Mouse (Mus musculus) liver, postnatal 0 days (tissue): Measurements from ENCODE around the gene Mov10l1. TPM values are rescaled to one million over a fixed set of nuclear protein-coding genes. Genes with fewer than 3 reads are reported as not detected.

Source experiments
- ATAC-seq: fragments of 200-750 bp; cut with Nextera tagmentation; 2 replicates; pipeline ENCODE4 v1.8.0; 2017; ENCODE audit warnings: mild to moderate bottlenecking, moderate library complexity
- DNase-seq: peaks from one replicate; pipeline ENCODE4 v3.0.0-alpha.2; 2016
- H3K27ac ChIP-seq: fragments of 300-500 bp; sonication (generic); 2 replicates; pipeline ENCODE4 v1.5.1; 2014; ENCODE audit warnings: antibody characterized with exemption, moderate library complexity, mild to moderate bottlenecking, low read depth
- H3K27me3 ChIP-seq: fragments of 300-500 bp; sonication (generic); 2 replicates; pipeline ENCODE4 v1.6.1; 2014; ENCODE audit warnings: low read length, control low read depth, mixed read lengths; ENCODE audit not compliant: insufficient read depth
- H3K36me3 ChIP-seq: fragments of 300-500 bp; sonication (generic); replicated peaks from 2 replicates; pipeline ENCODE4 v1.6.1; 2014; ENCODE audit warnings: mild to moderate bottlenecking, control low read depth, low read length, moderate library complexity, mixed read lengths; ENCODE audit not compliant: insufficient read depth
- H3K4me1 ChIP-seq: fragments of 300-500 bp; sonication (generic); 2 replicates; pipeline ENCODE4 v1.6.1; 2014; ENCODE audit warnings: antibody characterized with exemption, mild to moderate bottlenecking, control low read depth; ENCODE audit not compliant: insufficient read depth
- H3K4me2 ChIP-seq: fragments of 300-500 bp; sonication (generic); 2 replicates; pipeline ENCODE4 v1.6.1; 2014; ENCODE audit warnings: low read depth, mild to moderate bottlenecking, low read length, moderate library complexity, mixed read lengths
- H3K4me3 ChIP-seq: fragments of 300-500 bp; sonication (generic); 2 replicates; pipeline ENCODE4 v1.5.1; 2014; ENCODE audit warnings: low read depth, low read length
- H3K9ac ChIP-seq: fragments of 300-500 bp; sonication (generic); replicated peaks from 2 replicates; pipeline ENCODE4 v1.6.1; 2014; ENCODE audit warnings: mild to moderate bottlenecking, moderate library complexity
- H3K9me3 ChIP-seq: fragments of 300-500 bp; sonication (generic); 2 replicates; pipeline ENCODE4 v1.6.1; 2016; ENCODE audit warnings: mild to moderate bottlenecking, control low read depth, low read length, mixed read lengths
- CTCF ChIP-seq: sonication (generic); IDR thresholded peaks from 2 replicates; pipeline ENCODE4 v1.5.1; 2016; ENCODE audit warnings: antibody characterized with exemption, low read depth
- EP300 ChIP-seq: IDR thresholded peaks from 2 replicates; pipeline ENCODE4 v1.6.1; 2016; ENCODE audit warnings: antibody characterized with exemption, low read depth, mild to moderate bottlenecking
- WGBS: fragments of 180-500 bp; shearing (Covaris S2); extraction: QIAGEN DNeasy Blood & Tissue Kit; methylation state at CpG from one replicate; pipeline ENCODE4 v1.1.7; 2014; ENCODE audit not compliant: insufficient replicate concordance; 5-methylcytosine and 5-hydroxymethylcytosine counted together
- polyA plus RNA-seq: library from polyadenylated mRNA; unstranded; fragments of >200 nt; fragmentation: Nextera tagmentation; extraction: Ambion mirVana; gene quantifications from 2 replicates; pipeline ENCODE4 v1.2.1, GENCODE M21; 2015

Gene Mov10l1
- polyA plus RNA-seq, 1 experiment from 2014 or later: not detected

DNA sequence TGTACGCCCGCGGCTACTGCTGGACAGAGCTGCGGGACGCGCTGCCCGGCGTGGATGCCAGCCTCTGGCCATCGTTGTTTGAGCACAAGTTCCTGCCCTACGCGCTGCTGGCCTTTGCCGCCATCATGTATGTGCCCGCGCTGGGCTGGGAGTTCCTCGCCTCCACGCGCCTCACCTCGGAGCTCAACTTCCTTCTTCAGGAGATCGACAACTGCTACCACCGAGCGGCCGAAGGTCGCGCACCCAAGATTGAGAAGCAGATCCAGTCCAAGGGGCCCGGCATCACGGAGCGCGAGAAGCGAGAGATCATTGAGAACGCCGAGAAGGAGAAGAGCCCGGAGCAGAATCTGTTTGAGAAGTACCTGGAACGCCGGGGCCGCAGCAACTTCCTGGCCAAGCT is 84.9 kb downstream of the Mov10l1 start:
- Histone ChIP-seq H3K4me2 (no peak overlapping the region), H3K27me3 (peaks cover 35% of the 10 kb centered on the region), H3K4me3 (no peak overlapping the region), H3K9me3 (no peaks in the 10 kb centered on the region), H3K27ac (no peak overlapping the region), H3K9ac (no peak overlapping the region), H3K4me1 (peaks cover 3% of the 10 kb centered on the region; the same call in 1 of the 2 replicates), H3K36me3 (no peaks in the 10 kb centered on the region)
- no peak for ATAC-seq
- TF ChIP-seq CTCF: no peak
- TF ChIP-seq EP300: no peak
- no peak for DNase-seq
- WGBS: 26% methylated on average over 35 of the region's 35 CpGs

DNA sequence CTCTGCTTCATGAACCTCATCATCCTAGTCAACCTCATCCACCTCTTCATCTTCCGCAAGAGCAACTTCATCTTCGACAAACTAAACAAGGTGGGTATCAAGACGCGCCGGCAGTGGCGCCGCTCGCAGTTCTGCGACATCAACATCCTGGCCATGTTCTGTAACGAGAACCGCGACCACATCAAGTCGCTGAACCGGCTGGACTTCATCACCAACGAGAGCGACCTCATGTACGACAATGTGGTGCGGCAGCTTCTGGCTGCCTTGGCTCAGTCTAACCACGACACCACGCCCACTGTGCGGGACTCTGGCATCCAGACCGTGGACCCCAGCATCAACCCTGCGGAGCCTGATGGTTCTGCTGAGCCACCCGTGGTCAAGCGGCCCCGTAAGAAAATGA is 85.5 kb downstream of the Mov10l1 start:
- Histone ChIP-seq H3K27me3 (peaks cover 34% of the 10 kb centered on the region), H3K4me3 (no peak overlapping the region)
- WGBS: 34% methylated on average over 26 of the region's 26 CpGs

DNA sequence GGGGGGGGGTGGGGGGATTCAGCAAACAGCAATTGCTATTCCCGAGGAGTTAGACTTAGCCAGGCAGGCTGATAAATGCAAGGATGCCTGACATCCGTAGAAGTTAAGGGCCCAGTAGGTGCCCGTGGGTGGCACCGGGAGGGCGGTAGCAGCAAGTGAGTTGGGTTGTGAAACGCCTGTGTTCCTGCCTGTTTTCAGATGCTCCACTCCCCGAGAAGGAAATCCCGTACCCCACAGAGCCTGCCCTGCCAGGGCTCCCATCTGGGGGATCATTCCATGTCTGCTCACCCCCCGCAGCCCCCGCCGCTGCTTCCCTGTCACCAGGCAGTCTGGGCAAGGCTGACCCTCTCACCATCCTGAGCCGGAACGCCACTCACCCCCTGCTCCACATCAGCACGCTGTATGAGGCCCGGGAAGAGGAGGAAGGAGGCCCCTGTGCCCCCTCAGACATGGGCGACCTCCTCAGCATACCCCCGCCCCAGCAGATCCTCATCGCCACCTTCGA is 86.7 kb downstream of the Mov10l1 start:
- no peak for TF ChIP-seq EP300
- Histone ChIP-seq H3K27me3 (peaks cover 32% of the 10 kb centered on the region), H3K4me2 (no peak overlapping the region), H3K9me3 (no peaks in the 10 kb centered on the region), H3K36me3 (no peaks in the 10 kb centered on the region), H3K9ac (no peak overlapping the region), H3K4me1 (peaks cover 3% of the 10 kb centered on the region; the same call in 1 of the 2 replicates), H3K27ac (no peak overlapping the region), H3K4me3 (no peak overlapping the region)
- ATAC-seq (no peak), DNase-seq (no peak)
- 80% methylated on average over 19 of the region's 19 CpGs for WGBS

More for the DNA sequence above, 85.5 kb downstream of the Mov10l1 start:
- Histone ChIP-seq H3K4me1 (peaks cover 3% of the 10 kb centered on the region; the same call in 1 of the 2 replicates), H3K9me3 (no peaks in the 10 kb centered on the region), H3K4me2 (no peak overlapping the region), H3K27ac (no peak overlapping the region), H3K9ac (no peak overlapping the region), H3K36me3 (no peaks in the 10 kb centered on the region)
- DNase-seq: no peak
- TF ChIP-seq EP300 (no peak), CTCF (no peak)
- ATAC-seq: no peak

GRCm38 (mm10) chr15:89070606-89071005 is 87.9 kb downstream of the Mov10l1 start:
- WGBS: 70% methylated on average over 24 of the region's 24 CpGs
- no peak overlapping the region for H3K4me2 ChIP-seq
- DNase-seq (no peak), ATAC-seq (no peak)
- H3K9ac ChIP-seq: no peak overlapping the region
- peaks cover 30% of the 10 kb centered on the region for H3K27me3 ChIP-seq
- H3K36me3 ChIP-seq: no peaks in the 10 kb centered on the region
- no peaks in the 10 kb centered on the region for H3K9me3 ChIP-seq
- H3K4me1 ChIP-seq: peaks cover 11% of the 10 kb centered on the region
- no peak for TF ChIP-seq CTCF
- TF ChIP-seq EP300: no peak
- H3K4me3 ChIP-seq: no peak overlapping the region
- no peak overlapping the region for H3K27ac ChIP-seq

DNA sequence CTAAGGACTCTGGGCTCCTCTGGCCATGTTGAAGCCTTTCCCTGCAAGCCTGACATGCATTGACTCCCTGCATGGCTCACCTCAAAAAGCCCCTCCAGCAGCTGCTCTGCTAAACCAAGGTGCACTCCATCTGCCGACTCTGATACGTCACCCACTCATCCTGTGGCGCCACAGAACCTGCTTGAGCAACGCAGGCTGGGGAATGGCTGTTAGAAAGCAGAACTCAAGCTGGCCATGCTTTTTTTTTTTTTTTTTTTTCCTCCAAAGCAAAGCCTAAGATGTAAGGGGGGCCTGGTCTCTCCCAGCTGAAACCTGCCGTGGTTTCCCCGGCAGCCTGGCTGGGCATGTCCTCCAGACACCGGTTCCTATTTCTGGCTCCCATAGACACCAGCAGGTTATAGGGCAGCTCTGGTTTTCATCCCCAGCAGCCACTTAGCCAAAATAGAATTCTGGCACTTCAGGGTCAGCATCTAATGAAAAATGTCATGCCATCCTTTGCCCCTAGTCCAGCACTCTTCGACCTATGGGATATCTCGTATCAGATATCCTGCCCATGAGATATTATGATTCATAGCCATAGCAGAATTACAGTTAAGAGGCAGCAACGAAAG is 91.4 kb downstream of the Mov10l1 start:
- Histone ChIP-seq H3K4me2 (0 out of 2 replicates have a peak overlapping the region, but pooled peaks have one; percentile 18), H3K27ac (0 out of 2 replicates have a peak overlapping the region, but pooled peaks have one; percentile 6), H3K9me3 (no peaks in the 10 kb centered on the region), H3K9ac (no peak overlapping the region), H3K4me3 (no peak overlapping the region), H3K27me3 (0 out of 2 replicates have a peak, but pooled peaks cover 3% of the 10 kb centered on the region), H3K36me3 (no peaks in the 10 kb centered on the region), H3K4me1 (peaks cover 36% of the 10 kb centered on the region)
- no peak for TF ChIP-seq CTCF
- TF ChIP-seq EP300: no peak
- 55% methylated on average over 10 of the region's 10 CpGs for WGBS
- DNase-seq: peak; percentile 49
- ATAC-seq: no peak

- Histone ChIP-seq H3K4me1 (peaks cover 36% of the 10 kb centered on the region), H3K36me3 (0 out of 2 replicates have a peak, but pooled peaks cover 2% of the 10 kb centered on the region), H3K4me3 (peak within 1 kb of the TSS; percentile 82), H3K9ac (peak within 1 kb of the TSS; percentile 90), H3K9me3 (no peaks in the 10 kb centered on the region), H3K27ac (peak within 1 kb of the TSS; percentile 83), H3K4me2 (peak within 1 kb of the TSS; percentile 98), H3K27me3 (no peaks in the 10 kb centered on the region)
- ATAC-seq (no peak), DNase-seq (no peak)
- TF ChIP-seq CTCF (no peak), EP300 (no peak)
- WGBS: 34% methylated on average over 11 of the region's 11 CpGs
These were observed 92.1 kb downstream of the Mov10l1 start, which contains the start of gene Trabd for GRCm38 (mm10) chr15:89074613-89075477. Gene Trabd (plus strand): TSS chr15:89075124.
